25 mouse cellular contexts compared by ENCODE assay signal in genomic region chr6:98782074-98782473, GRCm38 (mm10).
A peak's percentile ranks its signal among the peaks of the same experiment; 100 is the strongest.
DNase-seq lines count a peak whose midpoint lies in the region; ATAC-seq and TF ChIP-seq lines count a peak whose summit lies in the region.
"Had no signal": no experiment of that assay in that cellular context is flagged by ENCODE, and none has a peak within 500 bp of the region (broad histone marks: within the 10 kb centered on the region; RNA-seq: fewer than 3 reads in every experiment).

No protein-coding gene starts in this region.

- no peak for TF ChIP-seq CTCF in gastrocnemius, adult 2 months (IDR thresholded peaks at IDR 0.05)
- no peak for TF ChIP-seq CTCF in lung, postnatal 0 days (IDR thresholded peaks at IDR 0.05)

- intact Hi-C loops in gastrocnemius, adult 2 months (cut with DNase I), result no loop called here

- no peaks in the 10 kb centered on the region for H3K36me3 ChIP-seq in lung, postnatal 0 days (ENCODE audit: insufficient read depth, low read length)
- H3K36me3 ChIP-seq: heart, embryonic 13.5 days; hindbrain, embryonic 10.5 days; hindbrain, embryonic 15.5 days; limb, embryonic 12.5 days; liver, embryonic 15.5 days had no signal

- no peak for ATAC-seq in lung, postnatal 0 days
- ATAC-seq: forebrain, embryonic 14.5 days; inflammation-experienced regulatory T-cells, adult 6 months; midbrain, embryonic 16.5 days; Patski had no signal

- H3K9me3 ChIP-seq in lung, postnatal 0 days (ENCODE audit: low read length), result no peaks in the 10 kb centered on the region
- H3K9me3 ChIP-seq: heart, embryonic 13.5 days; hindbrain, embryonic 10.5 days; hindbrain, embryonic 15.5 days; limb, embryonic 12.5 days; liver, embryonic 15.5 days had no signal

- H3K4me2 ChIP-seq in lung, postnatal 0 days (replicated peaks; ENCODE audit: low read depth, low read length), result no peak overlapping the region
- H3K4me2 ChIP-seq: heart, embryonic 13.5 days; hindbrain, embryonic 15.5 days; limb, embryonic 12.5 days; liver, embryonic 15.5 days; lung, embryonic 14.5 days; midbrain, embryonic 11.5 days had no signal

- peak; percentile 39 to 78 for DNase-seq in cerebellum, postnatal 14 days
- no peak for DNase-seq in cerebellum, adult 9-11 months
- DNase-seq in gastrocnemius, adult 2 months, result peak; percentile 45
- DNase-seq in gastrocnemius, adult 18-20 months (ENCODE audit: low spot score), result no peak
- DNase-seq in lung, postnatal 0 days (ENCODE audit: low spot score), result peak; percentile 26
- no peak for DNase-seq in lung, postnatal 36 days
- DNase-seq in kidney, postnatal 36 days, result no peak
- DNase-seq: adrenal gland, postnatal 10 days; cerebellum, adult 18-20 months; kidney, adult 11 months; kidney, postnatal 14 days; lung, embryonic 14.5 days; right cerebral cortex, adult 18-20 months; thymus, adult 2 months; thymus, postnatal 36 days had no signal

- 67% methylated on average over 9 of the region's 9 CpGs for WGBS in lung, postnatal 0 days

- no peaks in the 10 kb centered on the region for H3K27me3 ChIP-seq in lung, postnatal 0 days (replicated peaks; ENCODE audit: insufficient read depth, low read length)
- H3K27me3 ChIP-seq: heart, embryonic 13.5 days; liver, embryonic 15.5 days; Patski had no signal

- H3K4me3 ChIP-seq in gastrocnemius, adult 2 months, result no peak overlapping the region
- H3K4me3 ChIP-seq in lung, postnatal 0 days (ENCODE audit: low read depth, low read length), result no peak overlapping the region
- H3K4me3 ChIP-seq: heart, embryonic 13.5 days; hindbrain, embryonic 10.5 days; hindbrain, embryonic 15.5 days; limb, embryonic 12.5 days; liver, embryonic 15.5 days had no signal

- no peak for TF ChIP-seq EP300 in lung, postnatal 0 days (IDR thresholded peaks at IDR 0.05)

- no peak overlapping the region for H3K9ac ChIP-seq in lung, postnatal 0 days (replicated peaks; ENCODE audit: low read depth)
- H3K9ac ChIP-seq: heart, embryonic 13.5 days; hindbrain, embryonic 15.5 days; limb, embryonic 12.5 days; liver, embryonic 15.5 days; lung, embryonic 14.5 days had no signal

- no peaks in the 10 kb centered on the region for H3K4me1 ChIP-seq in lung, postnatal 0 days (ENCODE audit: insufficient read depth, low read depth, low read length)
- H3K4me1 ChIP-seq: heart, embryonic 13.5 days; hindbrain, embryonic 10.5 days; hindbrain, embryonic 15.5 days; liver, embryonic 15.5 days had no signal

- no peak overlapping the region for H3K27ac ChIP-seq in gastrocnemius, adult 2 months
- H3K27ac ChIP-seq in lung, postnatal 0 days (ENCODE audit: low read length), result no peak overlapping the region
- H3K27ac ChIP-seq: heart, embryonic 13.5 days; hindbrain, embryonic 10.5 days; hindbrain, embryonic 15.5 days; limb, embryonic 12.5 days; liver, embryonic 15.5 days had no signal

Comparison
In these comparisons a context has a peak if more than half of its experiments do, and no peak if none do; other contexts are left out.
1. DNase-seq: peak in cerebellum, postnatal 14 days (2 of 2), gastrocnemius, adult 2 months (single experiment) and lung, postnatal 0 days (single experiment); none in cerebellum, adult 9-11 months (single experiment), gastrocnemius, adult 18-20 months (single experiment), lung, postnatal 36 days (single experiment) and kidney, postnatal 36 days (0 of 2).